Mouse (Mus musculus) small intestine, adult 2 months (tissue): ENCODE data around the gene Micu1. TPM values are rescaled to one million over a fixed set of nuclear protein-coding genes. Genes with fewer than 3 reads are reported as not detected.

Source experiments
- H3K27ac ChIP-seq: fragments of 200-500 bp; 2 replicates; pipeline ENCODE4 v1.5.1; 2012; ENCODE audit warnings: low read depth, low read length, control low read depth, inconsistent platforms; ENCODE audit not compliant: insufficient read depth
- H3K27me3 ChIP-seq: fragments of 200-500 bp; 2 replicates; pipeline ENCODE4 v1.6.1; 2012; ENCODE audit warnings: mild to moderate bottlenecking, moderate library complexity, low read length, inconsistent platforms; ENCODE audit not compliant: control insufficient read depth, insufficient read depth
- H3K36me3 ChIP-seq: fragments of 200-500 bp; 2 replicates; pipeline ENCODE4 v1.6.1; 2012; ENCODE audit warnings: mild to moderate bottlenecking, low read length, control low read depth, inconsistent platforms; ENCODE audit not compliant: control insufficient read depth, insufficient read depth
- H3K4me1 ChIP-seq: fragments of 200-500 bp; 2 replicates; pipeline ENCODE4 v1.6.1; 2012; ENCODE audit warnings: low read length, inconsistent platforms, mixed read lengths; ENCODE audit not compliant: control insufficient read depth, insufficient read depth, insufficient read length
- H3K4me3 ChIP-seq: fragments of 200-500 bp; 2 replicates; pipeline ENCODE4 v1.5.1; 2012; ENCODE audit warnings: low read depth, mild to moderate bottlenecking, control low read depth, inconsistent platforms, low read length, moderate library complexity
- CTCF ChIP-seq: fragments of 200-500 bp; IDR thresholded peaks from 2 replicates; pipeline ENCODE4 v1.5.1; 2012; ENCODE audit warnings: low read depth, mild to moderate bottlenecking, control low read depth, inconsistent platforms, low read length, moderate library complexity, mixed read lengths; ENCODE audit not compliant: insufficient replicate concordance, insufficient read length; ENCODE audit errors: extremely low read depth
- POLR2A ChIP-seq: fragments of 200-500 bp; IDR thresholded peaks from 2 replicates; pipeline ENCODE4 v1.6.1; 2012; ENCODE audit warnings: low read depth, mild to moderate bottlenecking, control low read depth, inconsistent platforms, low read length, moderate library complexity
- WGBS: fragments of 180-500 bp; shearing (Covaris S2); methylation state at CpG from one replicate; pipeline ENCODE4 v1.1.7; 2018; 5-methylcytosine and 5-hydroxymethylcytosine counted together
- polyA plus RNA-seq: library from polyadenylated mRNA; depleted of rRNA; stranded (reverse); fragments of >200 nt; gene quantifications from 2 replicates; pipeline ENCODE4 v1.2.3, GENCODE M21; 2012

The Micu1 gene
- polyA plus RNA-seq, 1 experiment: 134 TPM

DNA sequence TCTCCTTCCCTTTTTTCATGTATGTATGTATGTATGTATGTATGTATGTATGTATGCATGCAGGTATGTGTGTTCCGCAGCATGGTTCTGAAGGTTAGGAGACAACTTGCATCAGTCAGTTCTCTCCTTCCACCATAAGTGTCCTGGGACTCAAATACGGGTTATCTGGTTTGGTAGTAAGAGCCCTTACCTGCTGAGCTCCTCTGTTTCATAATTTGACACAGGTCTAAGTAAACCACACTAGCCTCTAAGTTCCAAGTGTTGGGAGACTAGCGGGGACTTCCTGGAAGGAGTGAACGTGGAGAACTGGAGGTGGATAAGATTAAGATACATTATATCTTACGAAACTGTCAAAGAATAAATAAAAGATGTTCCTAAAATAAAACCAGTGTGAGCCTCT, 472 bp upstream of the Micu1 start:
- Histone ChIP-seq H3K4me3 (no peak overlapping the region), H3K4me1 (peaks cover 6% of the 10 kb centered on the region; the same call in 1 of the 2 replicates), H3K27ac (no peak overlapping the region), H3K36me3 (no peaks in the 10 kb centered on the region), H3K27me3 (no peaks in the 10 kb centered on the region)
- TF ChIP-seq CTCF (no peak), POLR2A (no peak)
- 23% methylated on average over 5 of the region's 5 CpGs for WGBS

DNA sequence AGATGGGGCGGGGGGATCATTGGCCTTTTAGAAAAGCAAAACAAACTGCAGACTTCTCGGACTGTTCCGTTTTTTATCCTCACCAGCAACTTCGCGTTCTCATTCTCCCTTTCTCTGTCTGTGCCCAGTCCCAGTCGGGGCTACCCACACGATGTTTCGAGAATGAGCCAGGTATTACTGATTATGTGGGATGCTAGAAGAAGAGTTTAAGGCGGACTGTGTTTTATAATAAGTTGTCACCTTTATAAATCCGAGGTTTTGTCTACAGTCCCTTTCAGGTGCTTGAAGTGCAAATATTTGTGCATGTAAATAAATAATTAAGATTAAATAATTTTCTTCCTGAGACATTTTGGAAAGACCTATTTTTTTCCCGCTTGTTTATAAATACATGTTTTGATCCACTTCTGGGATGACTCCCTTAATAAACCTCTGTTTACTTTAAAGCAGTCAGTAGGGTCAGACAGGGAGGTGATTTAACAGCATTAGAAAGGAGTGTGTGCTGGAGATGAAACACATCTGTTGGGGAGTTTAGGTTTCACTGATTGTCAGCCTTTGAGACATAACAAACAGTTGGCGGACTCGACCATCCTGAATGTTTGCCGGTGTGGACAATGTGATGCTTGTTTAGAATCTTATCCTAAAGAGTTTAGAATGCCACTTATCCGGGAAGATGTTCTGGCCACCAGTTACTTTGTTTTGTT, 933 bp downstream of the Micu1 start:
- Histone ChIP-seq H3K4me3 (peak overlapping the region; percentile 78), H3K27ac (peak overlapping the region; percentile 48; the same call in 1 of the 2 replicates), H3K36me3 (no peaks in the 10 kb centered on the region), H3K4me1 (peaks cover 6% of the 10 kb centered on the region; the same call in 1 of the 2 replicates), H3K27me3 (no peaks in the 10 kb centered on the region)
- whole genome bisulfite sequencing: 9% methylated on average over 15 of the region's 15 CpGs
- TF ChIP-seq POLR2A: no peak
- TF ChIP-seq CTCF: no peak

DNA sequence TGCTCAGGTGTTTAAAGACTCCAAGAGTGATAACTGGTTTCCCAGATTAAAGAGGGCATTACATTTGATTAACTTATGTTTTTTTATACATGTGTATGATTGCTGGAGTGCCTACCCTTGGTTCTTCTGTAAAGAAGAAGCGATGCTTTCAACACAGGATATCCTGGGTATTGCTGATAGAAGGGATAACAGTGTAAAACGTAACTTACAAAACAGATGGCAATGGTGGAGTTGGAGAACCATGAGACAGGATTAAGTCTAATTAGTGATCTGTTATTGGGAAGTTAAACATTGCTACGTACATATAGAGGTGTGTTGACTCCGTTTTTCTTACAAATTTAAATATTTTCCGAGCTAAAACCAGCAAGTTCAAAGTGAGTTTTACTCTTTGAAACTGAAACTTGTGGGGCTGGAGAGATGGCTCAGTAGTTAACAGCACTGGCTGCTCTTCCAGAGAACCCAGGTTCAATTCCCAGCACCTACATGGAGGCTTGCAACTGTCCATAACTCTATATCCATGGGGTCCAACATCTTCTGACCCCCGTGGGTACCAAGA, 4.8 kb downstream of the Micu1 start:
- 90% methylated on average over 6 of the region's 6 CpGs for WGBS
- Histone ChIP-seq H3K4me3 (no peak overlapping the region), H3K36me3 (peaks cover 3% of the 10 kb centered on the region; the same call in 1 of the 2 replicates), H3K4me1 (peaks cover 6% of the 10 kb centered on the region; the same call in 1 of the 2 replicates), H3K27ac (no peak overlapping the region), H3K27me3 (no peaks in the 10 kb centered on the region)
- no peak for TF ChIP-seq POLR2A
- no peak for TF ChIP-seq CTCF

DNA sequence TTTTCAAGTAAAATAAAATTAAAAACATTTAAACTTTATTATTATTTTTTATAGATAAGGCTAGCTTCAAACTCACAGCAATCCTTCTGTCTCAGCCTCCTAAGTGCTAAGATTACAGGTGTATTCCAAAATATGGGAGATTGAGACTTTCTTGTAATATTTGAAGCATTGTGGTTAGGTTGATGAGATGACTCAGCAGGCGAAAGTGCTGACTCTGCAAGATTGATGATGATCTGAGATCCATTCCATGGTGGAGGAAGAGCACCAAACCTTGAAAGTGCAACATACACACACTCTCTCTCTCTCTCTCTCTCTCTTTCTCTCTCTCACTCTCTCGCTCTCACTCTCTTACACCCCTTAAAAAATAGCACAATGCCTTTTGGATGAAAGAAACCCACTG, 5.3 kb downstream of the Micu1 start:
- 86% methylated on average over 2 of the region's 2 CpGs for WGBS
- Histone ChIP-seq H3K27ac (no peak overlapping the region), H3K27me3 (no peaks in the 10 kb centered on the region), H3K36me3 (peaks cover 3% of the 10 kb centered on the region; the same call in 1 of the 2 replicates), H3K4me3 (no peak overlapping the region), H3K4me1 (peaks cover 6% of the 10 kb centered on the region; the same call in 1 of the 2 replicates)
- no peak for TF ChIP-seq POLR2A

DNA sequence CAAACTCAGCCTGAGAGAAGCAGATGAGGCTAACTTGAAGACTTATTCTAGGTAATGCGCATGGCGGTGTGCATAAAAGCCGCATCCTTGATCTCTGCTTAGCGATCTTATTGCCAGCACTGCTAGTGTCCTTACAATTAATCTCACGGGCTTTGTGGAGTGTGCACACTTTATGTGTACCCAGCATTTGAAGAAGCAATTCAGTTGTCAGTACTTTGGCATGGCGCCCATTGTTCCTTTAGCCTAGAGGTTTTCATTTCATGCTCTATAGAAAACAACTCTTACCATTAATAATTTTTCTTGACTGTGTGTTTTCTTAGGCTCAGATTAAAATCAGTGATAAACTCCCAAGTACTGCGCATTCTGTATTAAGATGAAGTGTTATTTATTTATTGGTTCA, 7.0 kb downstream of the Micu1 start:
- Histone ChIP-seq H3K4me1 (peaks cover 4% of the 10 kb centered on the region), H3K4me3 (no peak overlapping the region), H3K36me3 (peaks cover 3% of the 10 kb centered on the region; the same call in 1 of the 2 replicates), H3K27me3 (no peaks in the 10 kb centered on the region), H3K27ac (no peak overlapping the region)
- TF ChIP-seq POLR2A (no peak), CTCF (no peak)
- 89% methylated on average over 7 of the region's 7 CpGs for WGBS

DNA sequence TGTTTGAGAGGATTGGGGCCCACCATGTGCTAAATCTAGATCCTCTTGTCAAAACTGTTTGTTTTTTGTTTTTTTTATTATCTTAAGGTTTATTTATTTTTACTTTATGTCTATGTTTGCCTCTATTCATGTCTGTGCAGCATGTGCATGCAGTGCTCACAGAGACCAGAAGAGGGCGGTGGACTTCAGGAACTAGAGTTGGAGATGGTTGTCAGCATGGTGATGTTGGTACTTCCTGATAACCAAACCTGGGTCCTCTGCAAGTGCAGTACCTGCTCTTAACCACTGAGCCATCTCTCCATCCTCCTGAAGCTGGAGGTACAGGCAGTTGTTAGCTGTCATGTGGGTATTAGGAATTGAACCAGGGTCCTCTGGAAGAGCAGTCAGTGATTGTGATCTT, 8.0 kb downstream of the Micu1 start:
- H3K27me3 ChIP-seq: no peaks in the 10 kb centered on the region
- no peak overlapping the region for H3K27ac ChIP-seq
- TF ChIP-seq CTCF: peak; percentile 46; the same call in 1 of the 2 replicates
- no peak for TF ChIP-seq POLR2A
- peaks cover 3% of the 10 kb centered on the region; the same call in 1 of the 2 replicates for H3K36me3 ChIP-seq
- no peak overlapping the region for H3K4me3 ChIP-seq
- H3K4me1 ChIP-seq: peaks cover 8% of the 10 kb centered on the region
- 92% methylated on average over 1 of the region's 1 CpGs for WGBS

DNA sequence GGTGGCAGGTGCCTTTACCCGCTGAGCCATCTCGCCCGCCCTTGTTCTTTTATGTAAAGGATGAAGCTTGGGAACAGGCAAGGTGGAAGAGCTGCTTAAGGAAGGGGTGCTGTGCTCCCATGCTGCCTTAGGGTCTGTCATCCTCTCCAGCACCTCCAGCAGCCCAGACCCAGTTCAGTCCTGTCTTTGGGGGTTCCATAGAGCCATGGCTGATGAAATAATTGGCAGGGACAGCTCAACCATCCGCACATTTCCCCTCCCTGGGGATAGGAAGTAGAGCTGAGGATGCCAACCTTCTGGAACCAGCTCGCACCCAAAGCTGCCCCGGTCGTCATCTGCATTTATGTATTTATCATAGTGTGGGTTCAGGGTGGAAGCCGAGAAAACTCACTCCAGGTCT, 9.8 kb downstream of the Micu1 start:
- TF ChIP-seq CTCF: no peak
- TF ChIP-seq POLR2A: no peak
- WGBS: 96% methylated on average over 8 of the region's 8 CpGs
- peaks cover 6% of the 10 kb centered on the region; the same call in 1 of the 2 replicates for H3K36me3 ChIP-seq
- peaks cover 8% of the 10 kb centered on the region for H3K4me1 ChIP-seq
- no peaks in the 10 kb centered on the region for H3K27me3 ChIP-seq
- no peak overlapping the region for H3K27ac ChIP-seq
- no peak overlapping the region for H3K4me3 ChIP-seq
